In genomic region chr2:155959981-155960380, GRCm38 (mm10) we compare ENCODE assay signal across 34 mouse cellular contexts. TPM values are rescaled to one million over a fixed set of nuclear protein-coding genes. Genes with fewer than 3 reads are reported as not detected.
DNase-seq lines count a peak whose midpoint lies in the region; ATAC-seq lines count a peak whose summit lies in the region.
"Had no signal": no experiment of that assay in that cellular context is flagged by ENCODE, and none has a peak within 500 bp of the region (broad histone marks: within the 10 kb centered on the region; RNA-seq: fewer than 3 reads in every experiment).

No protein-coding gene starts in this region.

- H3K9me3 ChIP-seq in kidney, embryonic 14.5 days (ENCODE audit: control insufficient read depth, low read length): no peaks in the 10 kb centered on the region
- H3K9me3 ChIP-seq in liver, embryonic 11.5 days (ENCODE audit: control insufficient read depth, low read length): no peaks in the 10 kb centered on the region
- H3K9me3 ChIP-seq: embryonic facial prominence, embryonic 15.5 days; forebrain, embryonic 15.5 days; heart, embryonic 12.5 days; heart, embryonic 15.5 days had no signal

- 87% methylated on average over 5 of the region's 5 CpGs for WGBS in kidney, embryonic 14.5 days
- WGBS in liver, embryonic 11.5 days: 89% methylated on average over 5 of the region's 5 CpGs

- peak; percentile 27 for DNase-seq in kidney, adult 18-20 months
- peak; percentile 6 for DNase-seq in NIH3T3 (ENCODE audit: low read depth)
- peak; percentile 54 to 60 for DNase-seq in kidney, adult 8-10 months
- peak; percentile 52 for DNase-seq in kidney, postnatal 14 days
- DNase-seq in heart, postnatal 36 days: no peak
- no peak for DNase-seq in liver, embryonic 11.5 days (ENCODE audit: low spot score)
- DNase-seq in embryo, embryonic 11 days: no peak
- DNase-seq: adrenal gland, adult 8-10 months; adrenal gland, postnatal 25 days; cerebellum, adult 11-12 months; cerebellum, adult 8-10 months; cerebellum, postnatal 14 days; gastrocnemius, postnatal 25 days; heart, adult 18-20 months; heart, postnatal 10 days; heart, postnatal 4 days had no signal

- ATAC-seq in kidney, embryonic 14.5 days (ENCODE audit: low FRiP score, low TSS enrichment): no peak
- no peak for ATAC-seq in liver, embryonic 11.5 days (replicated peaks; ENCODE audit: low FRiP score)
- ATAC-seq: activated CD4-positive, CD25-positive, alpha-beta regulatory T cell, adult 4 months; CD4-positive, CD25-positive, alpha-beta regulatory T cell, adult 4 months; forebrain, embryonic 15.5 days; hindbrain, postnatal 0 days had no signal

- H3K36me3 ChIP-seq in kidney, embryonic 14.5 days (ENCODE audit: control insufficient read depth, insufficient read depth, low read length): peaks cover 28% of the 10 kb centered on the region
- peaks cover 9% of the 10 kb centered on the region; the same call in 1 of the 2 replicates for H3K36me3 ChIP-seq in liver, embryonic 11.5 days (ENCODE audit: control insufficient read depth, insufficient read depth, low read length)

- H3K4me1 ChIP-seq in kidney, embryonic 14.5 days (ENCODE audit: control insufficient read depth, insufficient read depth, low read length): peaks cover 5% of the 10 kb centered on the region; the same call in 1 of the 2 replicates
- H3K4me1 ChIP-seq in liver, embryonic 11.5 days (replicated peaks; ENCODE audit: control insufficient read depth, insufficient read depth, low read length): 0 out of 2 replicates have a peak, but pooled peaks cover 5% of the 10 kb centered on the region

- no peak overlapping the region for H3K4me3 ChIP-seq in kidney, embryonic 14.5 days (ENCODE audit: low read length)
- H3K4me3 ChIP-seq in liver, embryonic 11.5 days (ENCODE audit: low read depth, low read length): no peak overlapping the region
- H3K4me3 ChIP-seq: embryonic facial prominence, embryonic 15.5 days; forebrain, embryonic 15.5 days; heart, embryonic 12.5 days; heart, embryonic 15.5 days had no signal

- no peaks in the 10 kb centered on the region for H3K27me3 ChIP-seq in kidney, embryonic 14.5 days (ENCODE audit: control insufficient read depth, insufficient read depth, low read length)
- H3K27me3 ChIP-seq in liver, embryonic 11.5 days (replicated peaks; ENCODE audit: control insufficient read depth, insufficient read depth, low read length): no peaks in the 10 kb centered on the region
- H3K27me3 ChIP-seq: embryonic facial prominence, embryonic 15.5 days; forebrain, embryonic 15.5 days; heart, embryonic 12.5 days; heart, embryonic 15.5 days had no signal

- intact Hi-C loops in heart, postnatal 36 days (cut with DNase I): loop anchor here (10.0 kb wide), 1 partner anchor 265 kb away; the partner anchor contains the start of gene Trpc4ap

- H3K4me2 ChIP-seq in kidney, embryonic 14.5 days (replicated peaks; ENCODE audit: low read depth, low read length): no peak overlapping the region
- H3K4me2 ChIP-seq in liver, embryonic 11.5 days: no peak overlapping the region
- H3K4me2 ChIP-seq: embryonic facial prominence, embryonic 15.5 days; forebrain, embryonic 15.5 days; heart, embryonic 12.5 days; heart, embryonic 15.5 days; hindbrain, embryonic 14.5 days had no signal

- H3K27ac ChIP-seq in kidney, embryonic 14.5 days (ENCODE audit: low read depth, low read length): no peak overlapping the region
- H3K27ac ChIP-seq in liver, embryonic 11.5 days (ENCODE audit: low read depth, low read length): no peak overlapping the region
- H3K27ac ChIP-seq: embryonic facial prominence, embryonic 15.5 days; forebrain, embryonic 15.5 days; heart, embryonic 15.5 days; hindbrain, embryonic 14.5 days; hindbrain, postnatal 0 days had no signal

- H3K9ac ChIP-seq in kidney, embryonic 14.5 days (ENCODE audit: low read depth, low read length): no peak overlapping the region
- no peak overlapping the region for H3K9ac ChIP-seq in liver, embryonic 11.5 days (ENCODE audit: low read depth, low read length)
- H3K9ac ChIP-seq: embryonic facial prominence, embryonic 15.5 days; forebrain, embryonic 15.5 days; heart, embryonic 12.5 days; heart, embryonic 15.5 days; hindbrain, embryonic 14.5 days had no signal

RNA-seq across cellular contexts. Expression of gene Cep250, which starts 3.7 kb away (rescaled TPM):
- 14.1 and 24.4 TPM in 2 replicates for polyA plus RNA-seq in kidney, embryonic 14.5 days (2014; fragmentation: Nextera tagmentation; extraction: Ambion mirVana)
- 1 to 10 TPM; 7.1 to 7.9 TPM for total RNA-seq in heart, postnatal 36 days (2021)
- polyA plus RNA-seq in liver, embryonic 11.5 days (2014; fragmentation: Nextera tagmentation; extraction: Ambion mirVana): 20.9 and 23.3 TPM in 2 replicates

RNA-seq across cellular contexts. Expression of gene Gdf5, which starts 14.8 kb away (rescaled TPM):
- 0.19 and 0.53 TPM in 2 replicates for polyA plus RNA-seq in kidney, embryonic 14.5 days (2014; fragmentation: Nextera tagmentation; extraction: Ambion mirVana)
- total RNA-seq in heart, postnatal 36 days (2021): not detected
- 0.19 and 0.30 TPM in 2 replicates for polyA plus RNA-seq in liver, embryonic 11.5 days (2014; fragmentation: Nextera tagmentation; extraction: Ambion mirVana)
- total RNA-seq: common myeloid progenitor, adult 5-6 weeks; gastrocnemius, postnatal 25 days; heart, postnatal 10 days; MEL had no signal
- polyA plus RNA-seq: activated CD4-positive, CD25-positive, alpha-beta regulatory T cell, adult 4 months; C2C12; CD4-positive, CD25-positive, alpha-beta regulatory T cell, adult 4 months had no signal

RNA-seq across cellular contexts. Expression of gene Gm15557, which starts 19.5 kb away (rescaled TPM):
- polyA plus RNA-seq in kidney, embryonic 14.5 days (2014; fragmentation: Nextera tagmentation; extraction: Ambion mirVana): not detected in 2 replicates
- total RNA-seq in heart, postnatal 36 days (2021): not detected
- polyA plus RNA-seq in liver, embryonic 11.5 days (2014; fragmentation: Nextera tagmentation; extraction: Ambion mirVana): not detected in 2 replicates
- total RNA-seq: adrenal gland, adult 8-10 months; adrenal gland, postnatal 25 days; common myeloid progenitor, adult 5-6 weeks; gastrocnemius, adult 8-10 months; gastrocnemius, postnatal 25 days; heart, adult 18-20 months; heart, postnatal 10 days; heart, postnatal 4 days; hindbrain, postnatal 0 days; MEL had no signal
- polyA plus RNA-seq: activated CD4-positive, CD25-positive, alpha-beta regulatory T cell, adult 4 months; brain, embryonic 14.5 days; C2C12; CD4-positive, CD25-positive, alpha-beta regulatory T cell, adult 4 months; embryonic facial prominence, embryonic 11.5 days; forebrain, embryonic 11.5 days; forebrain, embryonic 15.5 days; gonadal fat pad, adult 2 months; heart, embryonic 12.5 days; heart, embryonic 15.5 days; hindbrain, embryonic 11.5 days; hindbrain, embryonic 14.5 days; hindbrain, postnatal 0 days had no signal

RNA-seq across cellular contexts. Expression of gene Uqcc1, which starts 29.9 kb away (rescaled TPM):
- 56.3 and 66.3 TPM in 2 replicates for polyA plus RNA-seq in kidney, embryonic 14.5 days (2014; fragmentation: Nextera tagmentation; extraction: Ambion mirVana)
- total RNA-seq in heart, postnatal 36 days (2021): 100 to 1,000 TPM; 235 to 283 TPM
- polyA plus RNA-seq in liver, embryonic 11.5 days (2014; fragmentation: Nextera tagmentation; extraction: Ambion mirVana): 76.1 and 83.4 TPM in 2 replicates

RNA-seq across cellular contexts. Expression of gene 6430550D23Rik, which starts 47.8 kb away (rescaled TPM):
- polyA plus RNA-seq in kidney, embryonic 14.5 days (2014; fragmentation: Nextera tagmentation; extraction: Ambion mirVana): 1.2 and 1.7 TPM in 2 replicates
- total RNA-seq in heart, postnatal 36 days (2021): under 1 TPM; 0.16 to 0.31 TPM
- 1.6 and 2.8 TPM in 2 replicates for polyA plus RNA-seq in liver, embryonic 11.5 days (2014; fragmentation: Nextera tagmentation; extraction: Ambion mirVana)
- total RNA-seq: common myeloid progenitor, adult 5-6 weeks had no signal

Comparison
In these comparisons a context has a peak if more than half of its experiments do, and no peak if none do; other contexts are left out.
1. DNase-seq: peak in kidney, adult 18-20 months (single experiment), NIH3T3 (single experiment), kidney, adult 8-10 months (2 of 2) and kidney, postnatal 14 days (single experiment); none in heart, postnatal 36 days (0 of 2), liver, embryonic 11.5 days (single experiment) and embryo, embryonic 11 days (single experiment).